ENCODE assay signal across 28 mouse cellular contexts in genomic region chr7:118526967-118527366, GRCm38 (mm10). TPM values are rescaled to one million over a fixed set of nuclear protein-coding genes. Genes with fewer than 3 reads are reported as not detected.
"Had no signal": no experiment of that assay in that cellular context is flagged by ENCODE, and none has a peak within 500 bp of the region (broad histone marks: within the 10 kb centered on the region; RNA-seq: fewer than 3 reads in every experiment).

No protein-coding gene starts in this region.

- H3K27ac ChIP-seq: gastrocnemius, adult 2 months; heart, embryonic 10.5 days; hindbrain, embryonic 10.5 days; hindbrain, embryonic 12.5 days; hindbrain, embryonic 14.5 days; intestine, embryonic 15.5 days; kidney, postnatal 0 days; limb, embryonic 10.5 days; limb, embryonic 12.5 days; liver, embryonic 13.5 days; liver, embryonic 15.5 days had no signal

- H3K4me3 ChIP-seq: gastrocnemius, adult 2 months; heart, embryonic 10.5 days; heart, embryonic 12.5 days; hindbrain, embryonic 10.5 days; hindbrain, embryonic 12.5 days; intestine, embryonic 15.5 days; limb, embryonic 10.5 days; limb, embryonic 12.5 days; liver, embryonic 13.5 days; liver, embryonic 15.5 days had no signal

- H3K9me3 ChIP-seq: heart, embryonic 10.5 days; heart, embryonic 12.5 days; hindbrain, embryonic 10.5 days; hindbrain, embryonic 12.5 days; intestine, embryonic 15.5 days; limb, embryonic 10.5 days; limb, embryonic 12.5 days; liver, embryonic 13.5 days; liver, embryonic 15.5 days had no signal

- H3K4me2 ChIP-seq: heart, embryonic 12.5 days; hindbrain, embryonic 12.5 days; hindbrain, embryonic 14.5 days; intestine, embryonic 15.5 days; limb, embryonic 12.5 days; liver, embryonic 11.5 days; liver, embryonic 13.5 days; liver, embryonic 15.5 days had no signal

- DNase-seq: gastrocnemius, adult 2 months; gastrocnemius, postnatal 10 days; gastrocnemius, postnatal 25 days; heart, adult 18-20 months; heart, postnatal 10 days; heart, postnatal 4 days; kidney, adult 18-20 months; kidney, adult 8-10 months; kidney, postnatal 14 days; kidney, postnatal 36 days; layer of hippocampus, adult 9-11 months; layer of hippocampus, postnatal 36 days; liver; liver, embryonic 13.5 days had no signal

- H3K27me3 ChIP-seq: heart, embryonic 12.5 days; hindbrain, embryonic 12.5 days; intestine, embryonic 15.5 days; limb, embryonic 12.5 days; liver, embryonic 13.5 days; liver, embryonic 15.5 days had no signal

- H3K4me1 ChIP-seq: heart, embryonic 12.5 days; hindbrain, embryonic 12.5 days; intestine, embryonic 15.5 days; limb, embryonic 10.5 days; limb, embryonic 12.5 days had no signal

- H3K9ac ChIP-seq: heart, embryonic 12.5 days; hindbrain, embryonic 12.5 days; hindbrain, embryonic 14.5 days; intestine, embryonic 15.5 days; limb, embryonic 12.5 days; liver, embryonic 13.5 days; liver, embryonic 15.5 days had no signal

- ATAC-seq: hindbrain, embryonic 16.5 days; inflammation-experienced regulatory T-cells, adult 6 months; intestine, embryonic 15.5 days; intestine, postnatal 0 days had no signal

RNA-seq across cellular contexts. Expression of gene Tmc7, which starts 57.6 kb away (rescaled TPM):
- polyA plus RNA-seq: inflammation-experienced regulatory T-cells, adult 6 months had no signal
